Mouse (Mus musculus) testis, adult 2 months (tissue): ENCODE results near the gene Lrrc9.

Source experiments
- CTCF ChIP-seq: fragments of 200-500 bp; IDR thresholded peaks from 2 replicates; pipeline ENCODE4 v1.5.1; 2012; ENCODE audit warnings: low read depth, mild to moderate bottlenecking, inconsistent platforms, low read length, moderate library complexity; ENCODE audit not compliant: control insufficient read depth, insufficient read depth, insufficient replicate concordance
- POLR2A ChIP-seq: fragments of 200-500 bp; IDR thresholded peaks from 2 replicates; pipeline ENCODE4 v1.6.1; 2012; ENCODE audit warnings: low read depth, mild to moderate bottlenecking, inconsistent platforms, low read length, moderate library complexity; ENCODE audit not compliant: control insufficient read depth

DNA sequence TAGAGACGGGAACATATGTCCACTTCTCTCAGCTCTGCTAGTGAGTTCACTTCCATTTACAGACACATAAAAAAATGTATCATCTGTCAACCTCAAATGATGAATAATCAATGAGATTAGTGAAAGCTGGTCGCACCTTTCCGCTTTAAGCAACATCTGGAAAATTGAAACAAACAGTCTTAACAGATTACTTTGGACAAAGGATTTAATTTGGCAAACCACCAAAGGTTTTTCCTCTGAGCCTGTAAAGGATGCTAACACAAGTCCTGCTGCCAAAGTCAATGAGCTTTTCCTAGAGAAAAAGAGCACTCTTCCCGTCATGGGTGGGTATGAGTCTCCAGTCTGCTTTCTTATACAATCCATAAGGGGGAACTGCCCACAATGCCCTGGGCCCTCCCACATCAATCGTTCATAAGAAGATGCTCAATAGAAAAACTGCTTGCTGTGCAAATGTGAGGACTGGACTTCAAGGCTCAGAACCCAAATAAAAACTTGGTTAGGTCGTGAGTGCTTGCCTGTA, 2.6 kb upstream of the Lrrc9 start:
- TF ChIP-seq POLR2A: no peak
- TF ChIP-seq CTCF: no peak
